Mouse (Mus musculus) heart, embryonic 16.5 days (tissue): Measurements from ENCODE around the gene Trdmt1. TPM values are rescaled to one million over a fixed set of nuclear protein-coding genes. Genes with fewer than 3 reads are reported as not detected.

Experiments
- ATAC-seq: fragments of 200-750 bp; cut with Nextera tagmentation; replicated peaks from 2 replicates; pipeline ENCODE4 v1.8.0; 2017; ENCODE audit warnings: moderate number of reproducible peaks; ENCODE audit not compliant: insufficient read depth, low FRiP score; ENCODE audit errors: extremely low read depth
- H3K27ac ChIP-seq: fragments of 300-500 bp; sonication (generic); 2 replicates; pipeline ENCODE4 v1.5.1; 2014; ENCODE audit warnings: mild to moderate bottlenecking, low read length, control low read depth, moderate library complexity
- H3K27me3 ChIP-seq: fragments of 300-500 bp; sonication (generic); 2 replicates; pipeline ENCODE4 v1.6.1; 2014; ENCODE audit warnings: low read length, mixed read lengths; ENCODE audit not compliant: control insufficient read depth, insufficient read depth
- H3K36me3 ChIP-seq: fragments of 300-500 bp; sonication (generic); 2 replicates; pipeline ENCODE4 v1.6.1; 2014; ENCODE audit not compliant: control insufficient read depth, insufficient read depth
- H3K4me1 ChIP-seq: fragments of 300-500 bp; sonication (generic); 2 replicates; pipeline ENCODE4 v1.6.1; 2014; ENCODE audit warnings: low read length, mixed read lengths; ENCODE audit not compliant: control insufficient read depth, insufficient read depth
- H3K4me2 ChIP-seq: fragments of 300-500 bp; sonication (generic); 2 replicates; pipeline ENCODE4 v1.6.1; 2014; ENCODE audit warnings: low read depth, mild to moderate bottlenecking, control low read depth, low read length
- H3K4me3 ChIP-seq: fragments of 300-500 bp; sonication (generic); 2 replicates; pipeline ENCODE4 v1.5.1; 2014; ENCODE audit warnings: mild to moderate bottlenecking, control low read depth, low read length
- H3K9ac ChIP-seq: fragments of 300-500 bp; sonication (generic); 2 replicates; pipeline ENCODE4 v1.6.1; 2014; ENCODE audit warnings: low read length, control low read depth
- H3K9me3 ChIP-seq: fragments of 300-500 bp; sonication (generic); replicated peaks from 2 replicates; pipeline ENCODE4 v1.6.1; 2016; ENCODE audit warnings: low read length; ENCODE audit not compliant: control insufficient read depth
- WGBS: fragments of 180-500 bp; shearing (Covaris S2); extraction: QIAGEN DNeasy Blood & Tissue Kit; methylation state at CpG from one replicate; pipeline ENCODE4 v1.1.7; 2014; 5-methylcytosine and 5-hydroxymethylcytosine counted together
- polyA plus RNA-seq: library from polyadenylated mRNA; unstranded; fragments of >200 nt; fragmentation: Nextera tagmentation; extraction: Ambion mirVana; gene quantifications from 2 replicates; pipeline ENCODE4 v1.2.1, GENCODE M21; 2015

Gene Trdmt1
- polyA plus RNA-seq, 1 experiment from 2014 or later: 11.2 TPM

- Histone ChIP-seq H3K9ac (no peak overlapping the region), H3K4me3 (no peak overlapping the region), H3K36me3 (no peaks in the 10 kb centered on the region), H3K4me1 (peaks cover 16% of the 10 kb centered on the region; the same call in 1 of the 2 replicates), H3K4me2 (no peak overlapping the region), H3K27ac (no peak overlapping the region), H3K27me3 (no peaks in the 10 kb centered on the region), H3K9me3 (no peaks in the 10 kb centered on the region)
- 89% methylated on average over 2 of the region's 2 CpGs for WGBS
- ATAC-seq: no peak
These were observed 18.3 kb downstream of the Trdmt1 start for GRCm38 (mm10) chr2:13526205-13526604.

DNA sequence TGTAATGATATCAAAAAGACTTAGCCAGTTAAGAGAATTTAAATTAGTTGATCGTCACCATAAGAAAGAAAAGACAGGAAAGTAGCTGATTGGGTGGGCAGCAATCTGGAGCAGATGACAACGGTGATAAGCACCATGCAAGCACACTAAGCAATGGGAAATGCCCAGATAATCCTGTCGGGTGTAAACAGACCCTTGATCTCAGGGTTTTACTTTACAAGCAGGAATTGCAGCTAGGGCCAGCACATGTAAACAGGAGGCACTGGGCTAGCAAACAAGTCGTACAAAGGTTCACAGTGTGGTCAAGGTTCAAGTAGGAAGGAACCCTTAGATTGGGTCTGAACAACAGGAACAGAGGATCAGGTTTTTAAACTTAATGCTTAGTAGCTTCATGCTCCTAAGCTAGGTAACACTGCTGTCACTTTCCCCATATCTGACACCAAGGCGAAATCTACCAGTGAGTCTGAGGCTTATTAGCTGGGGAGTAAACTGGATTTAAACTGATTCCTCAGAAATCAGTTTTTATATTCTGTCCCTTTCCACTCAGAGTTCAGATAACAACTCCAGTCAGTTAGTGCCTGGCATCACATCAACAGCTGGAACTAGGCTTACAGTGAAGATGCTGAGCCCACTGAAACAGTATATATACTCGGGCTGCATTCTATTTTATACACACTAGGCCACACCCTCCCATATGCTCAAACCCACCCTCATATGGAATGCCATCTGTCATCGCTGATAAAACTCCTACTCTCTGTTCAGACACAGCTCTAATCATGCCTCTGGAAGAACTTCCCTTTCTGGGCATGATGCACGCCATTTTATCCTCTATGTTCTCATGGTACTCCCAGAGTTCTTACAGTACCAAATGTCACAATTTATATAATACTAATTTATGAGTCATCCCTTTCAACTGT, 20.7 kb downstream of the Trdmt1 start:
- H3K4me2 ChIP-seq: no peak overlapping the region
- no peaks in the 10 kb centered on the region for H3K27me3 ChIP-seq
- peaks cover 7% of the 10 kb centered on the region for H3K36me3 ChIP-seq
- no peak overlapping the region for H3K4me3 ChIP-seq
- no peak overlapping the region for H3K9ac ChIP-seq
- H3K27ac ChIP-seq: no peak overlapping the region
- H3K9me3 ChIP-seq: no peaks in the 10 kb centered on the region
- ATAC-seq: no peak
- 49% methylated on average over 8 of the region's 8 CpGs for WGBS
- H3K4me1 ChIP-seq: peaks cover 16% of the 10 kb centered on the region; the same call in 1 of the 2 replicates

DNA sequence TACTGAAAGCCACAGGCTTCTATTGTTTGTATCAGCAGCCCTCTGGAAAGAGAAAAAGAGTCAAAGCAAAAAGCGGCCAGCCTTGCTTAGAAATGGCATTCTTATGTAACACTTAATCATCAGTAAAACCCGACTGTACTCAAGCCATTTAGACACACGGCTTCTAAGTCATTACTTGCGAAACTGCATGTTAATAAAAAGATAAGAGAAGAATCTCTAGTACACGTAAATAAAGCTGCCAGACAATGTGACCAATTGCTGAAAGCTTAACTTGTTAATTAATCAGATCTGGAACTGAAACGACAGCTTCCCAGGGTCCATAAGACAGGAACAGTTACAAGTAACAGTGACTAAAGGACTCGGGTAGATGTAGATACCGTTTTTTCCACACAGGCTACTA, 22.4 kb downstream of the Trdmt1 start:
- Histone ChIP-seq H3K4me1 (peaks cover 9% of the 10 kb centered on the region; the same call in 1 of the 2 replicates), H3K4me3 (no peak overlapping the region), H3K27me3 (no peaks in the 10 kb centered on the region), H3K9me3 (no peaks in the 10 kb centered on the region), H3K27ac (no peak overlapping the region), H3K36me3 (peaks cover 12% of the 10 kb centered on the region), H3K9ac (no peak overlapping the region), H3K4me2 (no peak overlapping the region)
- ATAC-seq: no peak
- 36% methylated on average over 8 of the region's 8 CpGs for WGBS

GRCm38 (mm10) chr2:13514949-13515348, 29.5 kb downstream of the Trdmt1 start:
- no peak overlapping the region for H3K4me2 ChIP-seq
- H3K27me3 ChIP-seq: no peaks in the 10 kb centered on the region
- H3K36me3 ChIP-seq: peaks cover 15% of the 10 kb centered on the region
- no peak overlapping the region for H3K27ac ChIP-seq
- H3K9ac ChIP-seq: no peak overlapping the region
- ATAC-seq: no peak
- no peaks in the 10 kb centered on the region for H3K9me3 ChIP-seq
- 47% methylated on average over 4 of the region's 4 CpGs for WGBS
- no peaks in the 10 kb centered on the region for H3K4me1 ChIP-seq
- H3K4me3 ChIP-seq: no peak overlapping the region

GRCm38 (mm10) chr2:13502717-13503116, 41.8 kb downstream of the Trdmt1 start:
- Histone ChIP-seq H3K4me2 (no peak overlapping the region), H3K9ac (no peak overlapping the region), H3K27ac (no peak overlapping the region), H3K4me3 (no peak overlapping the region), H3K4me1 (no peaks in the 10 kb centered on the region), H3K27me3 (no peaks in the 10 kb centered on the region), H3K9me3 (no peaks in the 10 kb centered on the region), H3K36me3 (no peaks in the 10 kb centered on the region)
- WGBS: 89% methylated on average over 2 of the region's 2 CpGs
- ATAC-seq: no peak

DNA sequence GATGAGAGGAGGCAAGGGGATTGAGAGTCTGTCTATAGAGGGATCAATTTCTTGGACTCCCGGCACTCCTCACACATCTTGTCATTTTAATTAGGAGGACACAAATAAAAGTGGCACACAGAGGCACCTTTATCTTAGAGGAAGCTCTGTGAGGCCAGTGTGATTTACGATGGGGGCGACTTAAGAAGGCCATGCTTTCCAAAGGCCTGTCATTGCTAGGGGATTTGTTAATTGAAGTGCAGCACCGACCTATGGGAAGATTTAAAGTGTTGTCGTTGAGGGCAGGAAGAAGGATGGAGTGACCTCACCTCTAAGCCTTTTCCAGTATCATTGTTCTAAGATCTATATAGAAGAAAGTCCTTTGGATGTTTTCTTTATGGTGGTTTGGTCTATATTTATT, 42.9 kb downstream of the Trdmt1 start:
- H3K4me3 ChIP-seq: no peak overlapping the region
- no peaks in the 10 kb centered on the region for H3K4me1 ChIP-seq
- H3K9ac ChIP-seq: no peak overlapping the region
- H3K27ac ChIP-seq: no peak overlapping the region
- no peaks in the 10 kb centered on the region for H3K27me3 ChIP-seq
- 47% methylated on average over 5 of the region's 5 CpGs for WGBS
- no peaks in the 10 kb centered on the region for H3K36me3 ChIP-seq
- ATAC-seq: no peak
- no peak overlapping the region for H3K4me2 ChIP-seq
- no peaks in the 10 kb centered on the region for H3K9me3 ChIP-seq

- ATAC-seq: no peak
- no peaks in the 10 kb centered on the region for H3K4me1 ChIP-seq
- H3K9me3 ChIP-seq: no peaks in the 10 kb centered on the region
- 65% methylated on average over 5 of the region's 5 CpGs for WGBS
- H3K36me3 ChIP-seq: no peaks in the 10 kb centered on the region
- no peak overlapping the region for H3K27ac ChIP-seq
- no peak overlapping the region for H3K4me3 ChIP-seq
- no peak overlapping the region for H3K4me2 ChIP-seq
- H3K9ac ChIP-seq: no peak overlapping the region
- no peaks in the 10 kb centered on the region for H3K27me3 ChIP-seq
These were observed 44.0 kb downstream of the Trdmt1 start for GRCm38 (mm10) chr2:13500298-13500999.

- no peak overlapping the region for H3K4me2 ChIP-seq
- no peak overlapping the region for H3K9ac ChIP-seq
- H3K4me1 ChIP-seq: no peaks in the 10 kb centered on the region
- no peak overlapping the region for H3K4me3 ChIP-seq
- H3K36me3 ChIP-seq: no peaks in the 10 kb centered on the region
- no peaks in the 10 kb centered on the region for H3K27me3 ChIP-seq
- 71% methylated on average over 7 of the region's 7 CpGs for WGBS
- no peak overlapping the region for H3K27ac ChIP-seq
- no peak for ATAC-seq
- H3K9me3 ChIP-seq: no peaks in the 10 kb centered on the region
These were observed 45.3 kb downstream of the Trdmt1 start for GRCm38 (mm10) chr2:13499196-13499595.

DNA sequence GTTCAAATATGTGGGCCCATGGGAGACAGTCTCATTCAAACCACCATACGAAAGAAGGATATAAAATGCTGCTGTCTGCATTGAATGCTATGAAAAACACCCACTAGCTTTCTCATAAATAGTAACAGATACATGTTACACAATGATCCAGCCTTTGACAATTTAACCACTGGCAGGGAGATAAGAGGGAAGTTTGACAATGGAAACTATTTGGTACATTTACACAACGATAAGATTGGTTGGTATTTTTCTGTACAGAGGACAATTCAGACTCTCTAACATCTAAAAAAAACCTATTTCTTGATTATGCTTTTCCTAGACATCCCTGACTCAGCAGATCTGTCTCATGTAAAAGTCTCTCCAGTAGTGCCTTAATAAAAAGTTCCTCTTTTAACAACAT, 48.4 kb downstream of the Trdmt1 start:
- no peak for ATAC-seq
- no peaks in the 10 kb centered on the region for H3K4me1 ChIP-seq
- no peak overlapping the region for H3K4me2 ChIP-seq
- H3K36me3 ChIP-seq: no peaks in the 10 kb centered on the region
- 27% methylated on average over 2 of the region's 2 CpGs for WGBS
- no peak overlapping the region for H3K4me3 ChIP-seq
- H3K27ac ChIP-seq: no peak overlapping the region
- no peaks in the 10 kb centered on the region for H3K27me3 ChIP-seq
- no peak overlapping the region for H3K9ac ChIP-seq
- no peaks in the 10 kb centered on the region for H3K9me3 ChIP-seq
